Mouse (Mus musculus): Measurements from ENCODE around the gene Ddx39.

The Ddx39 gene

DNA sequence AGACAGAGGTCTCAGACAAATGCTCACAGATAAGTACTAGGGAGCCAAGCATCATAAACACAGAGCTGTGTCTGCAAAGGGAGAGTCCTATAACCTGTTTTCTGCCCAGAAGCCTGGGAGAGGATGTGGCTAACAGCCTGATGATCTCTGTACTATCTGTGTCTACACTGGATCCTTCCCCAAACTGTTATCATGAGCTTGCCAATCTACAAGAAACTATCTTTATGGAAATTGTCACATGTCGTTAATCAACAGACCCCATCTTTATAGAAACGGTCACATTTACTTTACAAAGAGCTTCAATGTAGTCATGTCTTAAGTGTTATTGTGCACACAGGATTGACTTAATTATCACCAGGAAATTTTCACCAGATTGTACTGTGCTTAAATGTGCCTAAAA lies 55.7 kb downstream of the Ddx39 start:
- no peak for DNase-seq (ENCODE audit: low read depth)

DNA sequence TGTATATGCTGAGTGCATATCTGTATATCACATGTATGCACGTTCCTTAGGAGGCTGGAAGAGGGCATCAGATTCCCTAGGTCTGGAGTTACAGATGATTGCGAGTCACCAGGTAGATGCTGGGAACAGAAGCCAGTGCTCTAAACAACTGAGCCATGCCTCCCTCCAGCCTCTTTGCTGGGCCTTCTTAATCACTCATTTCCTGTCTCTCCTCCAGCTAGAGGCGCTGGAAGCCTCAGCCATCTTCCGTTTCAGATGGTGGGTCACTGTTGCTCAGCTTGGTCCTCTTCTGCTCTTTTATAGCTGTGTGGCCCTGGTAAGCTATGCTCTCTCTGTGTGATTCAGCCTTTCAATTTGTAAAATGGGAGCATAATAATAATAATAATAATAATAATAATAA lies 56.8 kb downstream of the Ddx39 start:
- no peak for DNase-seq (ENCODE audit: low read depth)

DNA sequence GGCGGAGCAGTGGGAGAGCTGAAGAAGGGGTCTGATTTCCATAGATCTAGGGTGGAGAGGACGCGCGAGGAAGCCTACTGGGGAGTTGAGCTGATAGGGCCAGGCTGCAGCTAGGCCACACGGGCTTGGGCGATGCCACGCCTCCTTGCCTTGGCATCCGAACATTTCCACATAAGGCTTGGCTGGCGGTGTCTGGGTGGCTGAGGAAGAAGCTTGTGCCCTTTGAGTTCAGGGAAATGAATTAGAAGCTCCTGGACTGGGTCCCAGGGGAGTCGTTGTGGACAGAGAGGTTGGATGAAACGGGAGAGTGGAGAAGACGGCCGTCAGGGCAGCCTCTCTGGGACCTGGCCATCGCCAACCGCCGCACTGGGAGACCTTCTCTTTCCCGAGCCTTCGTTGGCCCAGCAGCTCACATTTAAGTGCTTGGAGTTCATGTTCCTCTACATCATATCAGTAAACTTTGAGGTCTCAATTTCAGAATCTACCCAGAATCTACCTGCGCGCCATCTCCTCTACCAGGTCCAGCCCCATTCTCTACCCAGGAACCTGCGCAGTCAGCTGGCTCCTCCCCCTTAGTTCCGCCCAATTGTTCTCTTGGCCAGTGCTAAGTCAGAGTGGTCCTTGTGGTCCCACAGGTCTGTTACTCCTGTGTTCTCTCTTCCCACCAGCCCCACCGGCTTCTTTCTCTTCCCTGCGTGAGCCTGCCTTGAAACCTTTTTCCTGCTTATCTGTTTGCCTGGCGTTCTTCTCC lies 57.9 kb downstream of the Ddx39 start:
- DNase-seq (ENCODE audit: low read depth), result no peak

DNA sequence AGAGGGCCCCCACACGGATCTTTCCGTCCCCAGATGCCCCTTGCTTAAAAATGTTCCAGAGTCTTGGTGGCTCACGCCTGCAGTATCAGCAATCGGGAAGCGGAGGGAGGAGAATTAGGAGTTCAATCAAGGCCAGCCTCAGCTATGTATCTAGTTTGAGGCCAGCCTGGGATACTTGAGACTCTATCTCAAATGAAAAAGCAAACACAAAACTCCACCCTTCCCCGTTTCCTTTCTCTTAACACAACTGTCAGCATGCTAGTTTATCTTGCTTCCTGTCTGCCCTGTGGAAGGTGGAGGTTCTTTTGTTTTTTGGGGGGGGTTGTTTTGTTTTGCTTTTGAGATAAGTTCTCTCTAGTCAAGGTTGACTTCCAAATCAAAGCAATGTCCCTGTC lies 58.5 kb downstream of the Ddx39 start:
- DNase-seq (ENCODE audit: low read depth), result no peak

DNA sequence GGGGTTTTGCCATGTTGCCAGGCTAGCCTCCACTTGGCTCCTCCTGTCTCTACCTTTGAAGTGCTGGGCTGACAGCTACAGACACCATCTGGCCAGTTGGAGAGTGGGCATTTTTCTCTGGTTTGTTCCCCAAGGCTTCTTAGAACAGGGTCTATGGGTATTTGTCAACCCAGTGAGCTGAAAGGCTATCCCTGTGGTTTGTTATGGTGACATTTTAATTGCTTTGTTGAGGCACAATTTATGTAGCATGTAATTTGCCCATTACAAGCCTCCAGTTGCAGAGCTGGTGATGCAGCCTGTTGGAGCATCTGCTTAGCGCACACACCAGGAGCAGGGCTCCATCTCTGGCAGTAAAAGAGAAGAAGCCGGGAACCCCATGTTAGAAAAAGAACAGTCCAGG lies 59.2 kb downstream of the Ddx39 start:
- DNase-seq (ENCODE audit: low read depth), result no peak
